Mouse (Mus musculus) cortical plate, adult 2 months (tissue): ENCODE measurements around the gene Scd4. TPM values are rescaled to one million over a fixed set of nuclear protein-coding genes. Genes with fewer than 3 reads are reported as not detected.
A peak's percentile ranks its signal among the peaks of the same experiment; 100 is the strongest.

Source experiments
- H3K27ac ChIP-seq: fragments of 200-500 bp; 2 replicates; pipeline ENCODE4 v1.5.1; 2012; ENCODE audit warnings: low read length, control low read depth, inconsistent platforms; ENCODE audit not compliant: insufficient read depth
- H3K4me1 ChIP-seq: fragments of 200-500 bp; 2 replicates; pipeline ENCODE4 v1.6.1; 2011; ENCODE audit warnings: low read length; ENCODE audit not compliant: control insufficient read depth, insufficient read depth
- H3K4me3 ChIP-seq: fragments of 200-500 bp; 2 replicates; pipeline ENCODE4 v1.5.1; 2011; ENCODE audit warnings: mild to moderate bottlenecking, low read length, control low read depth; ENCODE audit not compliant: insufficient read depth
- CTCF ChIP-seq: fragments of 200-500 bp; IDR thresholded peaks from 2 replicates; pipeline ENCODE4 v1.5.1; 2011; ENCODE audit warnings: mild to moderate bottlenecking, control low read depth, low read length; ENCODE audit not compliant: insufficient read depth; ENCODE audit errors: extremely low read depth
- POLR2A ChIP-seq: fragments of 200-500 bp; IDR thresholded peaks from 2 replicates; pipeline ENCODE4 v1.6.1; 2011; ENCODE audit warnings: mild to moderate bottlenecking, low read length, control low read depth; ENCODE audit not compliant: insufficient read depth; ENCODE audit errors: extremely low read depth
- polyA plus RNA-seq: library from polyadenylated mRNA; depleted of rRNA; stranded (reverse); fragments of >200 nt; gene quantifications from 2 replicates; pipeline ENCODE4 v1.2.3, GENCODE M21; 2012; rRNA removed

Scd4 gene
- polyA plus RNA-seq, result 0.25 and 0.33 TPM in 2 replicates

DNA sequence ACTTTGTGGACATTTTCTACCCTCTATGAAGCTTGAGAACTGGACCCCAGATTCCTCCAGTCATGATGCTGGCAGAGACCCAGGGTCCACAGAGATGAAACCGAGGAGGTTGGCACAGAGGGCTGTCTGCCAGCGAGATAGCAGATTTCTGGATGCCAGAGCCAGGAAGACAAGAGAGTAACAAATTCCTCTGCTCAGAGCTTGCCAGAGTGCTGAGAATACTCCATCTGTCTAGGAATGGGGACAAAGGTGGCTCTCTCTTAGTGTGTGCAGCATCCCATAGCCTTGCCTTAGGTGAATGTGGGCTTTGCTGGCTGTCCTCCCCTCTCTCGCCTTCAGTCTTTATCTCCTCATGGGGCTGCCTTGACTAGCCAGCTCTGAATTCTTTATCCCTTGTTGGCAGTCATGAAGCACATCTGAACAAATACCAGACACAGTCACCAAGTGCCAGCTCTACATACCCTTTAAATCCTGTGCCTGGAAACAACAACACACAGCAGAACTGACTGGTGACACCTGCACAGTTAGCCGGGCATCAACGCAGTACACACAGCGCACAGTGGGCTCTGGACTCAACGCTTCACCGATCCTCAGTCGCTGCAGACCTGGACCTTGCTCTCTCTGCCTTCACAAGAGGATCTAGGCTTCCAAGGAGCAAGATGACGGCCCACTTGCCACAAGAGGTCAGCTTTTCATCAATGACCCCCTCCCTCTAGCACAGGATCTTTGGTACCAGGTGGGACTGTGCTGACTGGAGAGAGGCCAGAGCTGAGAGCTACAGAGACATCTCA is at the start of gene Scd4:
TSS of gene Scd4 (plus strand) at position 260 of the 791 bp plus-strand sequence.
- TF ChIP-seq CTCF, result no peak
- no peak for TF ChIP-seq POLR2A
- peak within 1 kb of the TSS; percentile 36; the same call in 1 of the 2 replicates for H3K27ac ChIP-seq
- peaks cover 12% of the 10 kb centered on the region for H3K4me1 ChIP-seq
- no peak within 1 kb of the TSS for H3K4me3 ChIP-seq

DNA sequence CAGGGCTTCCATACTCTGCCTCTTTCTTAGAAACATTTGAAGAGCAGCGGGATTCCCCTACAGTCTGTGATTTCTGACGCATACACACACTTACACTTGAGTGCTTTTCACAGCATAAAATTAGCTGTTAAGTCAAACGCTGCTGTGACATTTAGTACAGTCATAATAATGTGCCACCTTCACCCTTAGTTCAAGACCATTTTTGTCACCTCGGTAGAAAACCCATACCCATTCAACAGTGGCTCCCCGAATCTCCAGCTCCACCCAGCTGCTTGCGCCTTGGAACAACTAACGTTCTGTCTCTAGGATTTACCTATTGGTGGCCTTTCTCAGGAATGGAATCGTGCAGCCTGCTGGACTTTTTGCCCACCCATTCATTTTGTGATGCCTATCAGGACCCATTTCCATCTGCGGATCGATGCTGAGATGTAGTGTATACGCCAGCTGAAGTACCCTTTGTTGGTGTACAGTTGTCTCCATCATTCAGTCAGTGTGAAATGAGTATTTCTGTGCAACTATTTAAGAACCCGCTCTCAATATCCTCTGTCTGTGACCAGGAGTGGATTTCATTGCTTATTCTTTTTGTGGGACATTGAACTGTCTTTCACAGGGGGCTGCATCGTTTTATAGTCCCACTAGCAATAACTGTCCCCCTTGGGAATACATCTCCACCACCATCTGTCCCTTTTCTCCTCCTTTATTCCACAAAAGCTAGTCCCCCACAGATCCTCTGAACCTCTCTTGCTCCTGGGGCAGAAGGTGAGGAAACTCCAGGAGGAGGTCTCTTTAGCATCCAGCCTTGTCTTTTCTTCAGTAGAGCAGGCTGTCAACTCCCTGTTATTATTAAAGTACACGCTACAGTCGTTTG is 49.5 kb upstream of the Scd4 start:
- peak overlapping the region; percentile 79 for H3K27ac ChIP-seq
- peak overlapping the region; percentile 54; the same call in 1 of the 2 replicates for H3K4me3 ChIP-seq
- no peak for TF ChIP-seq POLR2A
- TF ChIP-seq CTCF, result no peak
- H3K4me1 ChIP-seq, result peaks cover 8% of the 10 kb centered on the region

DNA sequence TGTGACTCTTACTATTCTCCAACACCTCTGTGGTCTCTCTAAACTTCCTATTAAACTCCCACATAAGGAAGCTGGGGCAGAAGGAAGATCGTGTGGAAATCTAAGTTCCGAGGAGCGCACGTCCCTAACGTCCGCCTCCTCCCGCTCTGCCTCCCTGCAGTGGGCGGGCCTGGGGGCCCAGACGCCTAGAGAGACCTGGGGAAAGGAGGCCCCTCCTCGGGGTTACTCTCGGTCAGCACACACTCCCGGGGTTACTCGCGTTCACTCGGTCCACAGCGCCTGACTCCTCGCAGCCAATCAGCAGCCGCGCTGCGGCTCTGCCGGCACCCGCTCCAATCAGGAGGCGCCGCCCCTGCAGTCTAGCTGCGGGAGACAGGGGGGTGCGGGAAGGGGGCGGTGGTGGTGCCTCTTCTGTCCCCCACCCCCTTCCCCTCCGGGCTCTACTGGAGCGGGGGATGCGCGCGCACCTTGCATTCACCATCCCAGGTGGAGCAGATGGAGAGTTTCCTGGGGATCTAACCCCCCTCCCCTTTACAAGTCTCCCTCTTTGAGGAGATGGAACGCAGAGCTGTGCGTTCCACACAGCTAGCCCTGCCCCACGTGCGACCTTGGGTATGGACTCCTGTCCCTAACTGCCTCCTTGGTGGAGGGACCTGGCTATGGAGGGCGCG is 48.7 kb upstream of the Scd4 start:
- peaks cover 8% of the 10 kb centered on the region for H3K4me1 ChIP-seq
- TF ChIP-seq POLR2A (peak; percentile 24; the same call in 1 of the 2 replicates), CTCF (no peak)
- H3K4me3 ChIP-seq, result peak overlapping the region; percentile 54
- peak overlapping the region; percentile 79 for H3K27ac ChIP-seq

DNA sequence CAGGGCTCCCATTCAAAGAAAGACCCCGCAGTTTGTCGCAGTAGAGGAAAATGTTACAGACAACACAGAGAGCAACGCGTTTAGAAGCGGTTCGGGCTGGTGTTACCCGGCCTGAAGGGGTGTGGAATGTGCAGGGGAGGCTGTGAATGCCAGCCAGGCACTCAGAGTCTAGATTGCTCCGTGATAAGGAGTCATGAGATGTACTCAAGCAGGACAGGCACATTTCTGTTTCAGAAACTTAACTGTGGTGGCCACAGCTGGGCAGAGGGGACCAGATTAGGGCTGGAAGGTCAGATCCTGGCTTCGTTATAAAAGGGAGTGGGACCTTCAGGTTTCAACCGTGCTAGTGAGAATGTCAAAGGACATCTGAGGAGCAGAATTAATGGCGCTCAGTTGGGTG is 48.2 kb upstream of the Scd4 start:
- TF ChIP-seq POLR2A (no peak), CTCF (no peak)
- Histone ChIP-seq H3K27ac (peak overlapping the region; percentile 67), H3K4me3 (peak overlapping the region; percentile 54), H3K4me1 (peaks cover 8% of the 10 kb centered on the region)

DNA sequence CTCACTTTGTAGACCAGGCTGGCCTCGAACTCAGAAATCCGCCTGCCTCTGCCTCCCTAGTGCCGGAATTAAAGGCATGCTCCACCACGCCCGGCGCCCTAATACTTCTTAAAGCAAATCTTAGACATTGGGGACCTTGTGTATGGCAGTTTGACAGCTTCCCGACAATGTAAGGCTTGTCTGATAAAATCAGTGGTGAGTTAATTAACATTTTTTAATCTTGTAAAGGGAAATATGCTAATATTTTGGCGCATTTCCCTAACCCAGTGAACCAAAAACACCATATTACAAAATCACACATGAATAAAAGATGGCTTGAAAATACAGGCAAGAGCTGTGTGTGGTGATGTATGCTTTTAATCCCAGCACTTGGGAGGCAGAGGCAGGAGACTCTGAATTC is 47.3 kb upstream of the Scd4 start:
- peaks cover 8% of the 10 kb centered on the region for H3K4me1 ChIP-seq

DNA sequence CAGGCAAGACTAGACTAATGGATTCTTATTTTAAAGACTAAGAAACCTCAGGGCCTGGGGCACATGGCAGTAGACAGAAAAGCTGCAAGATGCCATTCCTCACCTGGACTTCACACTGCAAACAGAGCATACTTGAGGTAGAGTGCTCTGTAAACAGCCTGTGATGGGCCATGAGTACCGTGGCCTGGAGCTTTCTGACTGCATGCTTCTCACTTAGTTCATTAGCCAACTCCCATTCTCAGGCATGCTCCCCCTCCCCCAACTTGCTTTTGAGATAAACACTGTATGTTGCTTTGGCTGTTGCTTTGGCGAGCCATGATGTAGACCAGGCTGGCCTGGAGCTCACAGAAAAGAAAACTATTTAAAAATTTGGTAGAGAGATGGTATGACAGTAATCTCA is 46.8 kb upstream of the Scd4 start:
- TF ChIP-seq CTCF (no peak), POLR2A (no peak)
- Histone ChIP-seq H3K4me1 (peaks cover 8% of the 10 kb centered on the region), H3K4me3 (no peak overlapping the region), H3K27ac (no peak overlapping the region)

More for the DNA sequence above, 47.3 kb upstream of the Scd4 start:
- TF ChIP-seq CTCF, result no peak
- no peak for TF ChIP-seq POLR2A
- H3K27ac ChIP-seq, result no peak overlapping the region
- H3K4me3 ChIP-seq, result no peak overlapping the region

DNA sequence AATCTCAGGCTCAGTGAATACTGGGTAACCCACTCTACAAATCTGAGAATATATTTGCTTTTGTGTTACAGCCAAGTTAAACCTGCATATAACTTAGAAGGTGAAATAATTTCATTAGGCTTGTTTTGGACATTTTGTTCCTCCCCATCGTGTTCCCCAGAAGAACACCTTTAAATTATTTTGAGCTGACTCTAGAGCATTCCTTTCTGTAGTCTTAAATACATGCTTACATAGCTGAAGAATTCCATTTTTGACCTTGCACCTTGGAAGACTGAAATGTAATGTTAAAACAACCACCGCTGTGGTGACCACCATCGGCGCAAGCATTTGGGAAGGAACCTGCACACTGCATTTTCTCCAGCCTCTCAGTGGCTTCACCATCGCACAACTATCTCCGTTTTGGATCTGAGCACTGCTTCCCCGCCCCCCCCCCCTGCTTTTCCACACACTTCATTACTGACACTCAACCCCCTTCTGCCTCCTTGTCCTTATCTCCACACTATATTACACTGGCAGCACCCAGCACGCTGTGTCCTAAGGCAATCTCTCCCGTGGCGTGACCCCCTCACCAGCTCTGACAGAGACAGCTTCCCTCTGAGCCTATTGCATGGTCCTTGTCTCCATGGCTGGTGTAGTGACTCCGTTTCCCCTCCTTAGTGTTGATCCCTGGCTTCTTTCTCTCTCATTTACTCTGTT is 45.3 kb upstream of the Scd4 start:
- no peak overlapping the region for H3K4me3 ChIP-seq
- H3K27ac ChIP-seq, result no peak overlapping the region
- peaks cover 8% of the 10 kb centered on the region for H3K4me1 ChIP-seq
- TF ChIP-seq CTCF (no peak), POLR2A (no peak)

DNA sequence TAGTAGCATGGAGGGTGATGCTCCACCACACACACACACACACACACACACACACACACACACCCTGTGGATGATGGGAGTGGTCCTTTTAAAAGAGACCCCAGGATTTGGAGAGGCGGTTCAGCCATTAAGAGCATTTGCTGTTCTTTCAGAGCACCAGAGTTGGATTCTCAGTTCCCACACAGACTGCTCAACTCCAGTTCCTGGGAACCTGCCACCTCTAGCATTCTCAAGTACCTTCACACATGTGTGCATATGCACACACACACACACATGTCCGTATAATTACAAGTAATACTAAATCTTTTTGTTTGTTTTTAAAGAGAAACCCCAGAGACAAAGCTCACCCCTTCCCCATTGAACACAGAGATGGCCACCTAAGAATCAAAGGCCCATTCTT is 40.8 kb upstream of the Scd4 start:
- no peak overlapping the region for H3K27ac ChIP-seq
- no peaks in the 10 kb centered on the region; the same call in 1 of the 2 replicates for H3K4me1 ChIP-seq
- TF ChIP-seq POLR2A (no peak), CTCF (no peak)
- no peak overlapping the region for H3K4me3 ChIP-seq

DNA sequence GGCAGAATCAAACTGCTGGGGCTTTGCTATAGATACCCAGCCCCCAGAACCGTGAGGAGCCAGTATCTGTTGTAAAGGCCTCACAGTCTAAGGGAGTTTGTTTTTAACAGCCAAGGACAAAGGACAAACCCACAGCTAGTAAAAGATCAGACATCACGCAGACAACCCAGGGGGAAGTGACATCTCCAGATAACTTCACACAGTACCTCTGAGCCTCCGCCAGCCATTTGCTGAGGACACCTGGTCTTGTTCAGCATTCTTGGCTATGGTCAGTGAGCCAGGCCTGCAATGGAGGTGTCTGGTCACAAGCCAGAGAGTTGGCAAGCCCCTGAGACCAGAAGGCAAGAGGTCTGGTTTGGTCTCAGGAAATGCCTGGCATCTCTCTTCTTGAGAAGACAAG is 40.4 kb upstream of the Scd4 start:
- Histone ChIP-seq H3K27ac (no peak overlapping the region), H3K4me3 (no peak overlapping the region), H3K4me1 (no peaks in the 10 kb centered on the region; the same call in none of the 2 replicates)
- TF ChIP-seq POLR2A, result no peak
- TF ChIP-seq CTCF, result no peak
